Mouse (Mus musculus) layer of hippocampus, adult 9-11 months (tissue): Measurements from ENCODE around the gene Gm572.

Source experiments
- DNase-seq: peaks from one replicate; pipeline ENCODE4 v3.0.0; 2022

Gene Gm572

GRCm38 (mm10) chr4:148667006-148667755, 24.1 kb downstream of the Gm572 start:
- no peak for DNase-seq

DNA sequence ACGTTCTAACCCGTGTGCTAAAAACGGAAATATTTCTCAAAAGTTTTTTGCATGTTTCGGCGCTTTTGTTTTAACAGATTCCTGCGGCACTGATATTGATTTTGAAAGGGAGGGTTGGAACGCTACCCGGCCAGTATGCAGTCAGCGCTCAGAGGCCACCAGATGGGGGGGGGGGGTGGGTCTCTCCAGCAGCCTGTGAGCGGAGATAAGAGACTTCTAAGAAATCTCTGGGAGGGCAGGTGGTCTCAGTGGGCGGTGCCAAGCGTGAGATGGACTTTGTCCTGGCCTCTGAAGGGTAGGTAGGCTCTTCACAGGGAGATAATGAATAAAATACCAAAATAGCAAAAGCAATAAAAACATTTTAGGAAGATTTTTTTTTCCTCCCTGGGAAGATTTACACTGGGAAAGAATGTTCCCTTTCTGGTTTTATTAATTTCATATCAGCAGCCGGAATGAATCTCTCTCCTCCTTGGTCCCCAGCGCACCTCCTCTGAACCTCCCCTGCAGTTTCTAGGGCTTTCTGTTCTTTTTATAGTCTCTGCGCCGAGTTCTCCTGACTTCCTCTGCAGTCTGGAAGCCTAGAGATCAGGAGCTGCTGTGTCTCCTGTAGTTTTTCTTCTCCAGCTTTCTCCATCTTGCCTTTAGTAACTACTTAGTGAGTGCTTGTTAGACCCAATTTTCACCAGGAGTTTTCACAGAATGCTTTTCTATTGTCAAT, 28.3 kb downstream of the Gm572 start:
- no peak for DNase-seq

GRCm38 (mm10) chr4:148675043-148675442, 31.9 kb downstream of the Gm572 start:
- no peak for DNase-seq

- DNase-seq: no peak
Observed at GRCm38 (mm10) chr4:148676188-148676960, 33.3 kb downstream of the Gm572 start.

DNA sequence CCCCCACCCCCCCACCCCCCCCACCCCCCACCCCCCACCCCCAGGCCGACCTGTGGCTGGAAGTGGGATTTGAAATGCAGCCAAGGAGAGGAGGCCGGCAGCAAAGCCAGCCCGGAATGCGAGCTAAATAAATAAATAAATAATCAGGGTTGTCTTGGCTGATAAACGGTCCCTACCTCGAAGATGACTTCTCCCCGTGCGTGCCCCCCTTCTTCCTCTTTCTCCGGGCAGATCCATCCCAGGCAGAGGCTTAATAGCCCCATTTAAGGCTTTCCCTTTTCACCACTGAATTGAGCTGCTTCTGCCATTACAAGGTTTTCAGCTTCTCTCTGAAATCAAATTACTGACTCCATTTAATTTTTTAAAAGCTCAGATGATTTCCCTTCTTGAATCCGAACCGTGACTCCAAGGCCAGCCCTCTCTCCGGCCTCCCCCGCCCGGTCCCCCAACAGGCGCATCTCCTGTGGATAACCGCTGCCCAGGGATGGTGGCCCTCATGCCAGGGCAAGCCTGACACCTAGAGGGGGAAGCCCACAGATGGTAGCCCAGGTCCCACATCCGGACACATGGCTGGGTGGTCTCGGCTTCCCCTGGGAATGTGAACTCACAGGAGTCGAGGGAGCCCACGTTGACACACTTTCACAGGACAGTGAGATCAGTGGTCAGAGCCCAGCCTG, 34.0 kb downstream of the Gm572 start:
- DNase-seq: no peak

GRCm38 (mm10) chr4:148678105-148678504, 35.0 kb downstream of the Gm572 start:
- no peak for DNase-seq

- DNase-seq: no peak
Observed at GRCm38 (mm10) chr4:148680505-148681067, 37.5 kb downstream of the Gm572 start.

- no peak for DNase-seq
Observed at GRCm38 (mm10) chr4:148681429-148681828, 38.3 kb downstream of the Gm572 start.

- DNase-seq: no peak
Observed at GRCm38 (mm10) chr4:148682961-148683360, 39.8 kb downstream of the Gm572 start.

- no peak for DNase-seq
Observed at GRCm38 (mm10) chr4:148683539-148683938, 40.4 kb downstream of the Gm572 start.

GRCm38 (mm10) chr4:148686491-148686941, 43.4 kb downstream of the Gm572 start:
- no peak for DNase-seq

GRCm38 (mm10) chr4:148688091-148688490, 45.0 kb downstream of the Gm572 start:
- DNase-seq: no peak

DNA sequence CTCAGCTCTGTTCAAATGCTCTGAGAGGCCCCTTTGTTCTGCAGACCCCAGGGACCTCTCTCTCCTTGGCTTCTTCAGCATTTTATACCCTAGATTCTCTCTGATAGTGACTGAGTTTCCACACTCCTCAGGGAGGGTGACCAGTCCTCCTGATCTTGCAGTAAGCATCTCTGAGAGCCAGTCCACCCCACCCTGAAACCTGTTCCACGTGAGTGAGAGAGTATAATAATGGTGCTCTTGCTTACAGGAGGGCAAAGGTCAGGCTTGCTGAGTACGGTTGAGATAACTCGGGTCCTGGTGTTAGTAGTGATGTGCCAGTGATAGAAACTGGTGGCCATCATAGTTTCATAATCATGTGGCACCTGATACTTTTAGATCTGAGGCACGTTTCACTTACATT, 48.1 kb downstream of the Gm572 start:
- DNase-seq: no peak

DNA sequence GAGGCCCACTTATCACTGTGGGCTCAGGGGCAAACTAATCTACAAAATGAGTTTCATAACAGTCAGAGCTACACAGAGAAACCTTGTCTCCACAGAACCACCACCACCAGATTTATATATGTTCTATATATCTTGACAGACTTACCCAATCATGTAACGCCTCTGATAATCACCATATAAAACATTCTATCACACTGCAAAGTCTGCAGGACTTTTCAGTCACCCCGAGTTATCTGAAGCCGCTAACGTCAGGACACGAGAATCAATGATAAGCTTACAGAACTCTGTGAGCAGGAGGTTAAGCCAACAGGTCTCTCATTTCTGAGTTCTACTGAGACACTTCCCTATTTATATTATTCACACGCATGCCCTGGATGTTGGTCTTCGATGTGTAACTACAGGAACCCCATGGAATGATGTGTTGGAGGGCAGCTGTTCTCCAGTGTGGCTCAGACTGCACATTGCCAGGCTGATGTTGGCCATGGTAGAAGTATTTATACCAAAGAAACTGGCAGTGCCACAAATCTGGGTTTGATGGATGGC, 50.4 kb downstream of the Gm572 start:
- no peak for DNase-seq

DNA sequence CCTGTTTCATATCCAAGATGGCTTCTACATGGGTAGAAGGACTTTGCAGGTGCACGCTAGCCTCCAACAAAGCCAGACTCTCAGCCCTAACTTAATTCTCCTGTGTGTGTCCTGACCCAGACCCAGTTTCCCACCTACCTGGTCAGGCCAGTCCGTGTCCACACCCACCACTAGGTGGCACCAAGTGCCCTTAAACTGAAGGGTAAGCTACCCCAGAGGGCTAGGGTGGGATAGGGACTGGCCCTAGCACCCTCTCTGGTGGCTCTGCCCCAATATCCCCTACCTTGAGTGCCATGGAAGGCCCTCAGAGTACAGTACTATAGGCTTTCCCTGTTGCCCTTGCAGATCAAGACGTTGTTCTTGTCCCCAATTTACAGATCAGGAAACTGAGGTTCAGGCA, 61.6 kb downstream of the Gm572 start:
- no peak for DNase-seq

DNA sequence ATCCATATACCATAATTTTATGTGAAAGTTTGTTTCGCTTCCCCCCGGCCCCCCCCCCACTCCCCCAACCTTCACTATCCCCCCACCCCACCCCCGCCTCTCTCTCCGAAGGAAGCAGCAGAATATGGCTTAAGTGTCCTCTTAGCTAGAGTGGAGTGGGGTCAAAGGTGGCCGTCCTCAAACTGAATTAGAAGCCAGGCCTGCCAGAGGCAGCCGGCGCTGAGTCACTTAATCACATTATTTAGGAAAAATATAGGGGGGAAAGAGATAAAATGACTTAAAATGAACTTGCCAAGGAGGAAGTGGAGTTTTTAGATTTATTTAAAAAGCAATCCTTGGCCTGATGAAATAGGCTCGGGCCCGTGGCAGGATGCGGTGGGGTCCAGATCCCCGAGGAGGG, 65.7 kb downstream of the Gm572 start:
- no peak for DNase-seq

GRCm38 (mm10) chr4:148710446-148710845, 67.3 kb downstream of the Gm572 start:
- DNase-seq: no peak

DNA sequence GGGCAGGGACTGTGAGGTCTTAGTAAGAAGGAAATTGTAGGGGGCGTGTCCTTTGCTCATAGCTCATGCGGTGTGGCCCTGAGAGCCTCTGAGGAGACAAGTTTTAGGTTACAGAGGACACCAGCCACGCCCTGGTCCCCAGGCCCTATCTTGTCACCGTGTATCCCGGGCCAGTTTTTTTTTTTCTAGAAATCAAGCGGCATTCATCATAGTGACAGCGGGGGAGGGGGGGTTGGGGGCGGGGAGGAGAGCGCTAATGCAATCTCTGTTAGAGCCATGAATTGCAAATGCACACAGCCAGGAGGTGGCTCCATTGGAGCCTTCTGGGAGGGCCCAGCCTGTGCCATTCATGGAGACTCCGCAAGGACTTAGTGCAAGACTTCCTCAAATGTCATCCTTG, 68.2 kb downstream of the Gm572 start:
- DNase-seq: no peak

DNA sequence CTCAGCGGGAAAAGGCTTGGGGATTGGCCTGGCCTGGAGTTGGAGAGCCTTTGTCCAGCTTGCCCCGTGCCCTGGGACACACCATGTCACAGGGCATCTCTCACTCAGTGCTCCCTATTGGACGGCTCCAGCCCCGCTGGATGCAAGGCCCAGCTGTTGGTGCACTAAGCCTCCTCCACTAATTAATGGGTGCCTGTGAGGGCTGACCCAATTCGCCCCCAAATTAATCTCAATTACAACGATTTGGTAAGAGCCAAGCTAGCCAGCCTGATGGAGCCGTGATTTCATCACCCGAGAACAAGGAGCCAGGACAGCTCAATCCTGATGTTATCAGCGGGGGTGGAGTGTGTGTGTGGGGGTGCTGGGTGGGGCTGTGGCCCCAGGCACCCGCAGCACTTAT, 69.5 kb downstream of the Gm572 start:
- DNase-seq: no peak

- no peak for DNase-seq
Observed at GRCm38 (mm10) chr4:148714064-148714463, 70.9 kb downstream of the Gm572 start.

DNA sequence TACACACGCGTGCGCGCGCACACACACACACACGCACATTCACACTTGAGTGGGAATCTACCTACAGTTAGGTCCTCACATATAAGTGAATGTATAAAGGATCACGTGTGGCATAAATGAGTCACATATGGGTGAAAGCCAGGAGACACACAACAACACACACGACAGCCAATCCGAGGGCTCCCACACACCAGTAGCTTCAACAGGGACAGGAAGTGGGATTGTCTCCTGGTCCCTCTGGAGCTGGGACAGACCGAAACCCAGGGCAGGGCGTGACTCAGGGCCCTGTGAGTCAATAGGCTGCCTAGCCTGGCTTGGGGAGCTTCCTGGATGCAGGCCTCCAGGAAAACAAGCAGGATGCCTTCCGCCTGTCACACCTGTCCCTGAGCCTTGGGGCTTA, 71.6 kb downstream of the Gm572 start:
- DNase-seq: no peak

DNA sequence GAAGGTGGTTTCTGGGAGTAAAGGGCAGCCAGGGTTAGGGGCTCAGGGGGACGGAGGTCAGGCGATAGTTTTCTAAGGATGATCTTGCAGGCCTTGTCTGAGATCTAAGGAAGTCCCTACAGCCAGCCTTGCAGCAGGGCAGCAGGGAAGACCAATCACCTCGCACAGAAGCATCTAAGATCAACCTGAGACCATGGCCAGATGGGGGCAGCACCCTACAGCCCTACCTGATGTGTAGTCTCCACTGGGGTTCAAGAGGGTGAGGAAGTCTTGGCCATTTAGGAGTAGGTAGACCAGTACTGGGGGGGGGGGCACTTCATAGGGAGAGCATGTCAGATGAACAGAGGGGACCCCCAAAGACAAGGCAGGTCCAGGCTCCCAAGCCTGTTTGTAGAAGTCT, 72.3 kb downstream of the Gm572 start:
- DNase-seq: no peak
